Mouse (Mus musculus) right cerebral cortex, postnatal 14 days (tissue): ENCODE data around the gene Acsbg1.

Experiments
- DNase-seq: peaks from one replicate; pipeline ENCODE4 v3.0.0; 2022

Gene Acsbg1

GRCm38 (mm10) chr9:54668455-54668854 is 6.8 kb upstream of the Acsbg1 start:
- DNase-seq, result no peak

DNA sequence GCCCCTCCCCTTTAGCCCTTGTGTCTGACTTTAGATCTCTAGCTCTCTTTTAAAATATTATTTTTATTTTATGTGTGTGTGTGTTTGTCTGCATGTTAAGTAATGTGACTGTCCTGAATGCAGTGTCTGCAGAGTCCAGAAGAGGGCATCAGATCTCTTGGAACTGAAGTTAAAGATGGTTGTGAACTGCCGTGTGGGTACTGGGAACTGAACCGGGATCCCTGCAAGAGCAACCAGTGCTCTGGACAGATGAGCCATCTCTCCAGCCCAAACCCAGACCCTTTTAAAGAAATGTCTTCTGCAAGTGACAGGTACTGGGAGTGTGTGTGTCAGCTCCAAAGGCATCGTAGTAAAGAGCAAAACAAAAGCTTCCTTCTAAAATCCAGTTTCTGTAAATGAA is 4.4 kb upstream of the Acsbg1 start:
- DNase-seq, result no peak

- no peak for DNase-seq
These were observed 2.7 kb upstream of the Acsbg1 start for GRCm38 (mm10) chr9:54664358-54664757.

- DNase-seq, result no peak
These were observed 2.9 kb downstream of the Acsbg1 start for GRCm38 (mm10) chr9:54658773-54659172.

DNA sequence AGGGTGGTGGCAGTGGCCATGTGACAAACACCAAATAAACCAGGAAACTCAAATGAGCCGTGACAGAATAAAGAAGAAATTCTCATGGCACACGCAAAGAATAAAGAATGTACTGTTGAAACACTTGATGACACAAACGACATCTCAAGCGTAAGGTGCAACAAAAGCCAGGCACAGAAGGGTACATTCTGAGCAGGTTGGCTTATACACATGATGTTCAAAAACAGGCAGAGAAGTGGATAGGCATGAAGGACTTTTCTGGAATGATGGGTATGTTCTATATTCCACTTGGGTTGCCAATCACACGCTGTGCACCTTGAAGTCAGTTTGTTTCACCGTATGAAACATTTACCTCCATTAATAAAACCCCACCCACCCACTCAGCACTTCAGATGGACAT is 5.3 kb downstream of the Acsbg1 start:
- DNase-seq, result no peak

DNA sequence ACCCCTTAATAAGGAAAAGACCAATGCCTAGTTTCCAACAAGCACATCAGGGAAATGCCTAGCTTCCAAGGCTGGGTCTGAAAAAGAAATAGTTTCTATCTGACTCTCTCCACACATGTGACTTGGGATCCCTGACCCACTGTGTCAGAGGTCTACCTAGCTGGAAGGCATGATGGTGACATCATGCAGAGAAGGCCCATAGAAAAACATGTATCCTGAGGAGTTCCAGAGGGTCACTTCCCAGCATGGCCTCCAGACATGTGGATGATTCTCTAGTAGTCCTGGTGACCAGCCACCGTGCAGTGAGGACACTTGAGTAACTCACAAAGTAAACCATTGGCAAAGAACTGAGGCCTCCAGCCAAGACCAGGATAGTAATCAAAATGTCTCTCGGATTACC is 5.8 kb downstream of the Acsbg1 start:
- no peak for DNase-seq

GRCm38 (mm10) chr9:54652778-54653177 is 8.9 kb downstream of the Acsbg1 start:
- no peak for DNase-seq

DNA sequence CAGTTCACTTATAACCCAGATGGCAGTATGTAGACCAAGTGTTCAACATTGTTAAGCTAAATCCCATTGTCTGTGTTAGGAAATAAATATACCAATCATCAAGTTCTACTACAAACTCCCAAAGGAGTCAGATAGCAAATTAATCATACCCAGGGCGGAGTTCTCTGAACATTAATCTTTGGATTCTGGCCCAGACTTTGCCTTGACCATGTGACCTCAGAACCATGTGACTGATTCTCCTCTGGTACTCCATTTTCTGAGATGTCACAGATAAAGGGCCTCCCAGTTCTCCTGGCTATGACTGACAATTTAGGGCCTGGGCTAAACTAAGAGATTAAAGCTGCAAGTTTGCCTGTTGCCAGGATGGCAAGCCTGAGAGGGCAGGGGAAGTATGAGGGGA is 12.3 kb downstream of the Acsbg1 start:
- no peak for DNase-seq

DNA sequence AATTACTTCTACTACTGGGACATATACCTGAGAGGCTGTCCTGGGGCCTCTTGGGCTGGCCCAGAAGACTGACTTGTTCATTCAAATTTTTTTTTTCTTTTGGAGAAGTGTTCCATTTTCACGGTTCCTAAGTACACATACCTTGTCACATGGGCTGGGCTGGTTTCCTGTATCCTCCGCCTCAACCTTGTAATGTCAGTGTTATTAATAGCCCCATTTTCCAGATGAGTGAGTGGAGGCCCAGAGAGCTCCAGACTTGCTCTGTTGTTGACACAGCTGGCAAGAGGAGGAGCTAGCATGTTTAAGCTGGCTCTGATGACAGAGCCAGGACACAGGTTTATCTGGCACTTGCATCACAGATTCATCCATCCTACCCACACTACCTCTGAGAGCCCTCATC is 14.2 kb downstream of the Acsbg1 start:
- DNase-seq, result no peak

GRCm38 (mm10) chr9:54646252-54646651 is 15.4 kb downstream of the Acsbg1 start:
- DNase-seq, result no peak

GRCm38 (mm10) chr9:54645530-54645929 is 16.1 kb downstream of the Acsbg1 start:
- no peak for DNase-seq

DNA sequence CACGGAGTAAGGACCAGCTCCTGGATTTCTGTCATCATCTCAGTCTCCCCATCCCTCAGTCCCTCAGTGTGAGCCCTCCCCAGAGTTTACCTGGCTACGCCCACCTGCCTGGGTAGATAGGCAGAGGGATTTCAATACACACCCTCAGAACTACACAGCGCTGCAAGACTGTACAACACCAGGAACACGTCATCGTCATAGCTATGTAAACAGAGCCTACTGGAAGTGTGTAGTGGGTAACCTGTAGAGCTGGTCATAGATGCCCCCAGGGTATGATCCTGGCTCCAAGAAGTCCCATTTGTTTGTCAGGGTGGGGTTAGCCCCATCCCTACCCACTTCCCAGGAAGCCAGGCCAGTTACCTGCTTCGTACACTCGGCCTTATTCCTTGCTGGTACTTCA is 18.5 kb downstream of the Acsbg1 start:
- no peak for DNase-seq

GRCm38 (mm10) chr9:54642556-54642955 is 19.1 kb downstream of the Acsbg1 start:
- no peak for DNase-seq

DNA sequence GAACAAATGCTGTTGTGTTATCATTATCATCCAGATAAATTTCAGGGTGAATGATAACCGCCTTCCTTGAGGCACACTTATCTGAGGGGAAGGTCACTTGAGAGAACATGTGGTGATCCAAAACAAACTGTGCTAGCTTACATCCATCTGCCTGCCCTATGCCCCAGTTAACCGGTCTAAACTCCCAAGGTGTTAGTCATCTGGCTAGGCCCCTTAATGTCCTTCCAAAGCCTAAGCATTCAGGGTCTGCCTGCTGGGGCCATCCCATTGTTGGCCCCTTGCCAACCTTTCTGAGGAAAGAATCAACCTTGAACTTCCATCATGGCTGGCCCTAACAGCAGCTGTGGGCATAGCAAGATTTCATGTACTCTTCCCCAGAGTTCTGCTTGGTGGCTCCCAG is 19.5 kb downstream of the Acsbg1 start:
- DNase-seq, result no peak

DNA sequence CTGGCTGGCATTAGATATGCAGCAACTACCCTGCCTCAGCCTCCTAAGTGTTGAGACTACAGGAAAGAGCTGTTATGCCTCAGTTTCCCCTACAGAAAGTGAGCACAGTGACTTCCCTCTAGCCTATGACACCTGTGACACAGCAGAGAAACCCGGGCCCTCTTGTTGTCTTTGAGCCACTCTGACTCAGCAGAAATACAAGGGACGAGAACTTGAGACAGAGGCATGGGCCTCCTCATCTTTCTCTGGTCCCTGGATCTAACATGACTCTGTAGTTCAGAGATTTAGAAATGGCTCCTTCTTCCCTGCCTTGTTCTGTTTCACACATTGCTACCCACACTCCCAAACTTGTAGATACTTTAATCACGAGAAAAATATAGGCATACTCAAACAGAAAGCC is 20.1 kb downstream of the Acsbg1 start:
- DNase-seq, result no peak

- DNase-seq, result no peak
These were observed 22.5 kb downstream of the Acsbg1 start for GRCm38 (mm10) chr9:54639192-54639591.

- DNase-seq, result no peak
These were observed 24.0 kb downstream of the Acsbg1 start for GRCm38 (mm10) chr9:54637510-54638314.

GRCm38 (mm10) chr9:54633401-54633800 is 28.3 kb downstream of the Acsbg1 start:
- DNase-seq, result no peak

DNA sequence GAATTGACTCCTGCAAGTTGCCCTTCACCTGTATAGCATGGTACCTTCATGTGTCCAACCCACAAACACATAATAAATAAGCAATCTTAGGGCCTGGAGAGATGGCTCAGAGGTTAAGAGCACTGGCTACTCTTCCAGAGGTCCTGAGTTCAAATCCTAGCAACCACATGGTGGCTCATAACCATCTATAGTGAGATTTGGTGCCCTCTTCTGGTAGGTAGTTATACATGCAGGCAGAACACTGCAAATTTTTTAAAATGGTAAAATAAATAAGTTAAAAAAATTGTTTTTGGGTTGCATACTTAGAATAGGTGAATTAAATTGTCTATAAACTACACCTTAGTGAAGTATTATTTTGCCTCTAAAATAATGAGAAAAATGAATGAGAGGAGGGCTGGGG is 30.8 kb downstream of the Acsbg1 start:
- no peak for DNase-seq

DNA sequence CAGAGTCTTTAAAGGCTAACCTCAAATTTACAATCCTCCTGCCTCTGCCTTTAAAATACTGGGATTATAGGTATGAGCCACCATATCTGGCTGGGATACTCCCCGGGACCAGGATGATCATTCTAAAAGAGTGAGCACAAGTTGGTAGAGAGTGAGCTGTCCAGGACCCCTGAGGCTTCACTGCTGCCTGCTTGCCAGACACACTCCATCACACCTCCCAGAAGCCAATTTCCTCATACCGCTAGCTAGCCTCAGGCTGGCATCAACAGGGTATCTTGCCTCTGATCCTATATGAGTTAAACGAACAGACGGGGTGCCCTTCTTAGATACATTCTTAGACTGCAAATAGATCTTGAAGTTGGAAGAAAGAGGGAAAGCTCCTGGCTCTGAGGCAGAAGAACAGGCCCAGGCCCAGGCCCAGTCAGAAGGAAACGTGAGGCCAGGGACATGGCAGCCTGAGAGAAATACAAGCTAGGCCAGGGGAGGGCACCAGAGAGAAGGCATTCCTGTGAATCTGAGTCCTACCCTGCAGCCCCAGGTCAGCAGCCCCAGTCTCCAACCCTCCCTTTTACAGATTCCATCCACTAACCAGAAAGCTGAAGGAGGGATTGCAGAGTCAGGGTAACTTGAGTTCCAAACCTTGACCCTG is 31.9 kb downstream of the Acsbg1 start:
- no peak for DNase-seq

DNA sequence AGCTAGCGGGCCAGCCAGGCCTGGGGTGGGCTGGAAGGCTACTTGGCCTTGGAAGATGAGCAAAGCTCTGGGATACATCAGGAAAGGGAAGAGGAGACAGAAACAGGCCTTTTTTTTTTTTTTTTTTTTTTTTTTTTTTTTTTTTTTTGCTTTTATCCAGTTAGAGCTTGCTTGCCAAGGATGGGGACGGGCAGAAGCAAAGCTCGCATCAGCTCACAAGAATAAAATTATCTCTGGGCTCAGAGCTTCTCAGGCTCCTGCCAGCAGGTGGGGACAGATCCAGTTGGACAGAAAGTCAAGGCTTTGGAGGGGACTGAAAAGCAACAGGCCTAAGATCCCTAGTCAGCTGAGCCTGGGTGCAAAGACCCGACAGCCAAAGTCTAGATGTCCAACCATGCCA is 32.9 kb downstream of the Acsbg1 start:
- peak; percentile 23 for DNase-seq

DNA sequence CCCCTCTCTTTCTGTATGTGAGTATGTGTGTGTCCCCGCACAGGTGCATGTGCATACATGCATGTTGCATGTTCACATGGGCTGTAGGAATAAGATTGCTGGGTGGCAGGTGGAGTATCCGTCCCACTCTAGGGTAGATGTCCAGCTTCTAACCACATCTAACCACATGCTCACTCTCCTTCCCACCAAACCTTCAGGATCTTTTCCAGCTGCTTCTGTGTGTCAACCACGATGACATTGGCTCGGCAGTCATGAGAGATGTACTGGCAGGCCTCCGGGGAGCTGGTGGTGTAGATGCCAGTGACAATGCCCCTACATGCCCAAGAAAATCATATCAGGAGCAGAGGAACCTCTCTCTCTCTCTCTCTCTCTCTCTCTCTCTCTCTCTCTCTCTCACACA is 34.4 kb downstream of the Acsbg1 start:
- DNase-seq, result no peak

DNA sequence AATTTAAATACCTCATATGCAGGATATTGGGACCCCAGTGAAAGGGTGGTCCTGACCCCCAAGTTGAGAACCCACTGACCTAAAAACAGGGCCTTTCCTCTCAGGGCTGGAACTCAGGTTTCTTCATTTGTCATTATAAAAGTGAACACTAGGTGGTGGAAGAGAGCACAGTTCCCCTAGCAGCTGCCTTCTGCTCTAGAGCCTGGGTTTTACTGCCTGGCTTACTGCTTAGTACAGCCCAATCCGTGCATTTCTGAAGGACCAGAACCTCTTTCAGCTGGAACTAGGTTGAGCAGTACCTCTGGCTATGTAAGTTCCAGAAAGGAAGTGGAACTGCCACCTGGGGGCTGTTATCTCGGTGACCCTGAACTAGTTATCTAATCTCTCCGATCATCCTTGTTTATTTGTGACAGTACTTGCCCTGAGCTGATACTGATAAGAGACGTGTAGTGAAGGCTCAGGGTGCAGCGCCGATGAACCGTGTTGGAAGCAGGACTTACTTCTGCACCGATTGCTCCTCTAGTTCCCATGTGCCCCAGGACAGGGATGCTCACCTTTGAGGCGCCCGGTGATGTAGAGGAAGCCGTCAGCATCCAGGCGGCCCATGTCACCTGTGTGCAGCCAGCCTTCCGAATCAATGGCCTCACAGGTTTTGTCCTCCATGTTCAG is 47.4 kb downstream of the Acsbg1 start:
- no peak for DNase-seq

DNA sequence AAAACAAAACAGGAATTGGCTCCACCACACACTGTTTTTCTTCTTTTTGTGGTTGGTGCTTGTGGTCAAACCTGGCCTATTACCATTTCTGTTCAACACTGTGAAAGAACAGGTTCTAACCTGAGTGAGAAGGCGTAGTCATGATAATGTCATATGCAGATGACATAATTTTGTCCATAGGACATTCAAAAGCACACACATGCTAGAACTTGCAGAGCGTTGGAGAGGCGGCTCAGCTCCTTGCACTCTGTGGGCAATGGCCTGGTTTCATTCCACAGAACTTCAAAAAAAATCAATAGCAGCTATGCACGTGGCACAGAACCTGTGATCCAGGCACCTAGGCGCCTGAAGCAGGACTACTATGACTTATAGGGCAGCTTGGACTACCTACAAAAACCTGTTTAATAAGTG is 48.9 kb downstream of the Acsbg1 start:
- no peak for DNase-seq
